Comparison of ENCODE assay signal across 24 mouse cellular contexts in genomic region chr2:145808667-145809066, GRCm38 (mm10).
DNase-seq lines count a peak whose midpoint lies in the region; ATAC-seq and TF ChIP-seq lines count a peak whose summit lies in the region.
"Had no signal": no experiment of that assay in that cellular context is flagged by ENCODE, and none has a peak within 500 bp of the region (broad histone marks: within the 10 kb centered on the region; RNA-seq: fewer than 3 reads in every experiment).

No protein-coding gene starts in this region.

- no peaks in the 10 kb centered on the region for H3K27me3 ChIP-seq in intestine, embryonic 16.5 days (replicated peaks; ENCODE audit: control insufficient read depth, insufficient read depth, low read length)
- no peaks in the 10 kb centered on the region for H3K27me3 ChIP-seq in intestine, postnatal 0 days (replicated peaks; ENCODE audit: control insufficient read depth, insufficient read depth, low read length)
- no peaks in the 10 kb centered on the region for H3K27me3 ChIP-seq in kidney, embryonic 16.5 days (ENCODE audit: insufficient read depth, low read length)
- no peaks in the 10 kb centered on the region for H3K27me3 ChIP-seq in midbrain, embryonic 11.5 days (ENCODE audit: control insufficient read depth, insufficient read depth, low read length)
- no peaks in the 10 kb centered on the region for H3K27me3 ChIP-seq in midbrain, embryonic 13.5 days
- H3K27me3 ChIP-seq: embryonic facial prominence, embryonic 15.5 days; hindbrain, embryonic 12.5 days; hindbrain, embryonic 15.5 days had no signal

- no peak overlapping the region for H3K4me3 ChIP-seq in intestine, embryonic 16.5 days (ENCODE audit: low read length)
- no peak overlapping the region for H3K4me3 ChIP-seq in intestine, postnatal 0 days (ENCODE audit: low read depth, low read length)
- no peak overlapping the region for H3K4me3 ChIP-seq in kidney, embryonic 16.5 days (ENCODE audit: low read length)
- H3K4me3 ChIP-seq in midbrain, embryonic 11.5 days (ENCODE audit: low read depth, low read length), result no peak overlapping the region
- no peak overlapping the region for H3K4me3 ChIP-seq in midbrain, embryonic 13.5 days (replicated peaks)
- H3K4me3 ChIP-seq: embryonic facial prominence, embryonic 15.5 days; gastrocnemius, adult 2 months; hindbrain, embryonic 12.5 days; hindbrain, embryonic 15.5 days had no signal

- peaks cover under 1% of the 10 kb centered on the region; the same call in 1 of the 2 replicates for H3K36me3 ChIP-seq in intestine, embryonic 16.5 days (ENCODE audit: control insufficient read depth, insufficient read depth, low read length)
- H3K36me3 ChIP-seq in intestine, postnatal 0 days (ENCODE audit: control insufficient read depth, insufficient read depth), result no peaks in the 10 kb centered on the region
- H3K36me3 ChIP-seq in kidney, embryonic 16.5 days (ENCODE audit: insufficient read depth, low read length), result peaks cover 18% of the 10 kb centered on the region
- H3K36me3 ChIP-seq in midbrain, embryonic 11.5 days (ENCODE audit: control insufficient read depth, insufficient read depth, low read length), result no peaks in the 10 kb centered on the region
- H3K36me3 ChIP-seq in midbrain, embryonic 13.5 days, result no peaks in the 10 kb centered on the region
- H3K36me3 ChIP-seq: hindbrain, embryonic 12.5 days had no signal

- ATAC-seq in intestine, embryonic 16.5 days, result 0 out of 2 replicates have a peak, but pooled peaks have one; percentile 21
- ATAC-seq in intestine, postnatal 0 days, result no peak
- peak; percentile 51; the same call in 1 of the 2 replicates for ATAC-seq in kidney, embryonic 16.5 days (ENCODE audit: low FRiP score, low TSS enrichment)
- ATAC-seq in midbrain, embryonic 11.5 days (ENCODE audit: low FRiP score), result no peak
- no peak for ATAC-seq in midbrain, embryonic 13.5 days
- ATAC-seq: CD4-positive, CD25-positive, alpha-beta regulatory T cell, adult 4 months; forebrain, embryonic 14.5 days; forebrain, postnatal 0 days had no signal

- TF ChIP-seq CTCF in intestine, postnatal 0 days (IDR thresholded peaks at IDR 0.05; ENCODE audit: low read depth), result no peak

- DNase-seq in kidney, postnatal 10 days, result no peak
- DNase-seq in midbrain, embryonic 11.5 days (ENCODE audit: low spot score, missing footprints), result peak; percentile 39
- DNase-seq in testis, postnatal 14 days (ENCODE audit: low spot score), result no peak
- DNase-seq: adrenal gland, adult 2 months; adrenal gland, postnatal 14 days; cerebellum, adult 11-12 months; cerebellum, adult 8-10 months; cerebellum, postnatal 10 days; cerebellum, postnatal 36 days; embryo, embryonic 11 days; forebrain, postnatal 0 days; gastrocnemius, adult 2 months; gastrocnemius, postnatal 14 days; heart, adult 11 months had no signal

- H3K9me3 ChIP-seq in intestine, embryonic 16.5 days (ENCODE audit: control insufficient read depth, low read length), result peaks cover 6% of the 10 kb centered on the region; the same call in 1 of the 2 replicates
- no peaks in the 10 kb centered on the region for H3K9me3 ChIP-seq in intestine, postnatal 0 days (ENCODE audit: control insufficient read depth)
- H3K9me3 ChIP-seq in kidney, embryonic 16.5 days (ENCODE audit: low read length), result peaks cover 6% of the 10 kb centered on the region
- no peaks in the 10 kb centered on the region for H3K9me3 ChIP-seq in midbrain, embryonic 11.5 days (ENCODE audit: control insufficient read depth, low read length)
- peaks cover 6% of the 10 kb centered on the region for H3K9me3 ChIP-seq in midbrain, embryonic 13.5 days
- H3K9me3 ChIP-seq: embryonic facial prominence, embryonic 15.5 days; hindbrain, embryonic 15.5 days had no signal

- no peak overlapping the region for H3K4me2 ChIP-seq in intestine, embryonic 16.5 days (ENCODE audit: low read depth, low read length)
- no peak overlapping the region for H3K4me2 ChIP-seq in intestine, postnatal 0 days (replicated peaks; ENCODE audit: low read depth)
- no peak overlapping the region for H3K4me2 ChIP-seq in kidney, embryonic 16.5 days (replicated peaks; ENCODE audit: low read depth, low read length)
- no peak overlapping the region for H3K4me2 ChIP-seq in midbrain, embryonic 11.5 days
- H3K4me2 ChIP-seq in midbrain, embryonic 13.5 days (replicated peaks), result no peak overlapping the region
- H3K4me2 ChIP-seq: embryonic facial prominence, embryonic 15.5 days; heart, embryonic 11.5 days; hindbrain, embryonic 12.5 days; hindbrain, embryonic 15.5 days had no signal

- WGBS in intestine, embryonic 16.5 days, result 85% methylated on average over 6 of the region's 6 CpGs
- WGBS in intestine, postnatal 0 days, result 69% methylated on average over 6 of the region's 6 CpGs
- 88% methylated on average over 6 of the region's 6 CpGs for WGBS in kidney, embryonic 16.5 days
- WGBS in midbrain, embryonic 11.5 days, result 96% methylated on average over 6 of the region's 6 CpGs
- WGBS in midbrain, embryonic 13.5 days, result 90% methylated on average over 6 of the region's 6 CpGs

- H3K27ac ChIP-seq in intestine, embryonic 16.5 days (ENCODE audit: low read length), result no peak overlapping the region
- no peak overlapping the region for H3K27ac ChIP-seq in intestine, postnatal 0 days (ENCODE audit: low read depth, low read length)
- no peak overlapping the region for H3K27ac ChIP-seq in kidney, embryonic 16.5 days (ENCODE audit: low read length)
- H3K27ac ChIP-seq in midbrain, embryonic 11.5 days (ENCODE audit: low read depth, low read length), result no peak overlapping the region
- no peak overlapping the region for H3K27ac ChIP-seq in midbrain, embryonic 13.5 days
- H3K27ac ChIP-seq: embryonic facial prominence, embryonic 15.5 days; gastrocnemius, adult 2 months; hindbrain, embryonic 12.5 days; hindbrain, embryonic 15.5 days had no signal

- H3K9ac ChIP-seq in intestine, embryonic 16.5 days (ENCODE audit: low read depth, low read length), result no peak overlapping the region
- no peak overlapping the region for H3K9ac ChIP-seq in intestine, postnatal 0 days (ENCODE audit: low read depth, low read length)
- no peak overlapping the region for H3K9ac ChIP-seq in kidney, embryonic 16.5 days (replicated peaks; ENCODE audit: low read length)
- no peak overlapping the region for H3K9ac ChIP-seq in midbrain, embryonic 11.5 days (ENCODE audit: low read length)
- no peak overlapping the region for H3K9ac ChIP-seq in midbrain, embryonic 13.5 days (replicated peaks)
- H3K9ac ChIP-seq: embryonic facial prominence, embryonic 15.5 days; forebrain, postnatal 0 days; hindbrain, embryonic 12.5 days; hindbrain, embryonic 15.5 days had no signal

- no peaks in the 10 kb centered on the region for H3K4me1 ChIP-seq in intestine, embryonic 16.5 days (ENCODE audit: control insufficient read depth, insufficient read depth, low read length)
- H3K4me1 ChIP-seq in intestine, postnatal 0 days (replicated peaks; ENCODE audit: control insufficient read depth, insufficient read depth, low read length), result no peaks in the 10 kb centered on the region
- H3K4me1 ChIP-seq in kidney, embryonic 16.5 days (ENCODE audit: insufficient read depth, low read length), result no peaks in the 10 kb centered on the region
- no peaks in the 10 kb centered on the region for H3K4me1 ChIP-seq in midbrain, embryonic 11.5 days (ENCODE audit: control insufficient read depth, insufficient read depth, low read length)
- H3K4me1 ChIP-seq in midbrain, embryonic 13.5 days (replicated peaks), result no peaks in the 10 kb centered on the region
- H3K4me1 ChIP-seq: embryonic facial prominence, embryonic 15.5 days; hindbrain, embryonic 12.5 days; hindbrain, embryonic 15.5 days had no signal

Comparison
In these comparisons a context has a peak if more than half of its experiments do, and no peak if none do; other contexts are left out.
1. ATAC-seq: peak in intestine, embryonic 16.5 days (single experiment) and kidney, embryonic 16.5 days (single experiment); none in intestine, postnatal 0 days (single experiment), midbrain, embryonic 11.5 days (single experiment) and midbrain, embryonic 13.5 days (single experiment).